Mouse (Mus musculus) midbrain, embryonic 12.5 days (tissue): Measurements from ENCODE around the gene Smtnl2. TPM values are rescaled to one million over a fixed set of nuclear protein-coding genes. Genes with fewer than 3 reads are reported as not detected.

Experiments used
- ATAC-seq: fragments of 200-750 bp; cut with Nextera tagmentation; 2 replicates; pipeline ENCODE4 v1.8.0; 2017; ENCODE audit warnings: low read depth, moderate TSS enrichment, moderate library complexity; ENCODE audit not compliant: low FRiP score
- H3K27ac ChIP-seq: fragments of 300-500 bp; sonication (generic); replicated peaks from 2 replicates; pipeline ENCODE4 v1.5.1; 2016; ENCODE audit warnings: mild to moderate bottlenecking
- H3K27me3 ChIP-seq: fragments of 300-500 bp; sonication (generic); 2 replicates; pipeline ENCODE4 v1.6.1; 2016; ENCODE audit warnings: mild to moderate bottlenecking
- H3K36me3 ChIP-seq: fragments of 300-500 bp; sonication (generic); 2 replicates; pipeline ENCODE4 v1.6.1; 2016
- H3K4me1 ChIP-seq: fragments of 300-500 bp; sonication (generic); 2 replicates; pipeline ENCODE4 v1.6.1; 2016
- H3K4me2 ChIP-seq: fragments of 300-500 bp; sonication (generic); replicated peaks from 2 replicates; pipeline ENCODE4 v1.6.1; 2016; ENCODE audit warnings: mild to moderate bottlenecking, moderate library complexity
- H3K4me3 ChIP-seq: fragments of 300-500 bp; sonication (generic); 2 replicates; pipeline ENCODE4 v1.5.1; 2016; ENCODE audit warnings: mild to moderate bottlenecking
- H3K9ac ChIP-seq: fragments of 300-500 bp; sonication (generic); replicated peaks from 2 replicates; pipeline ENCODE4 v1.6.1; 2016; ENCODE audit warnings: mild to moderate bottlenecking, moderate library complexity
- H3K9me3 ChIP-seq: fragments of 300-500 bp; sonication (generic); 2 replicates; pipeline ENCODE4 v1.6.1; 2016; ENCODE audit warnings: mild to moderate bottlenecking
- WGBS: fragments of 180-500 bp; shearing (Covaris S2); methylation state at CpG from one replicate; pipeline ENCODE4 v1.1.7; 2016; 5-methylcytosine and 5-hydroxymethylcytosine counted together
- polyA plus RNA-seq: library from polyadenylated mRNA; unstranded; fragments of >200 nt; fragmentation: Nextera tagmentation; extraction: Ambion mirVana; gene quantifications from 2 replicates; pipeline ENCODE4 v1.2.1, GENCODE M21; 2016

The Smtnl2 gene
- polyA plus RNA-seq, 1 experiment from 2014 or later = 4.0 TPM

- no peak overlapping the region for H3K27ac ChIP-seq
- no peak overlapping the region for H3K9ac ChIP-seq
- peaks cover 18% of the 10 kb centered on the region for H3K4me1 ChIP-seq
- peak overlapping the region; percentile 98; the same call in 1 of the 2 replicates for H3K4me2 ChIP-seq
- H3K27me3 ChIP-seq = peaks cover 71% of the 10 kb centered on the region
- no peak for ATAC-seq
- H3K9me3 ChIP-seq = no peaks in the 10 kb centered on the region
- H3K36me3 ChIP-seq = no peaks in the 10 kb centered on the region
- H3K4me3 ChIP-seq = no peak overlapping the region
- 75% methylated on average over 12 of the region's 12 CpGs for WGBS
Measured at GRCm38 (mm10) chr11:72409649-72410385, 1.7 kb downstream of the Smtnl2 start.

GRCm38 (mm10) chr11:72408451-72409170 lies 2.9 kb downstream of the Smtnl2 start:
- peaks cover 18% of the 10 kb centered on the region for H3K4me1 ChIP-seq
- no peak for ATAC-seq
- WGBS = 66% methylated on average over 9 of the region's 9 CpGs
- no peaks in the 10 kb centered on the region for H3K36me3 ChIP-seq
- H3K9ac ChIP-seq = no peak overlapping the region
- no peak overlapping the region for H3K4me3 ChIP-seq
- no peaks in the 10 kb centered on the region for H3K9me3 ChIP-seq
- H3K27ac ChIP-seq = no peak overlapping the region
- H3K27me3 ChIP-seq = peaks cover 62% of the 10 kb centered on the region
- H3K4me2 ChIP-seq = no peak overlapping the region

- ATAC-seq = no peak
- peaks cover 52% of the 10 kb centered on the region for H3K27me3 ChIP-seq
- H3K4me2 ChIP-seq = no peak overlapping the region
- no peak overlapping the region for H3K4me3 ChIP-seq
- no peak overlapping the region for H3K9ac ChIP-seq
- WGBS = 26% methylated on average over 7 of the region's 7 CpGs
- no peak overlapping the region for H3K27ac ChIP-seq
- no peaks in the 10 kb centered on the region for H3K36me3 ChIP-seq
- H3K9me3 ChIP-seq = no peaks in the 10 kb centered on the region
- H3K4me1 ChIP-seq = peaks cover 18% of the 10 kb centered on the region
Measured at GRCm38 (mm10) chr11:72407574-72407973, 3.9 kb downstream of the Smtnl2 start.

- H3K4me2 ChIP-seq = no peak overlapping the region
- no peaks in the 10 kb centered on the region for H3K9me3 ChIP-seq
- WGBS = 16% methylated on average over 3 of the region's 3 CpGs
- H3K9ac ChIP-seq = no peak overlapping the region
- no peak overlapping the region for H3K4me3 ChIP-seq
- ATAC-seq = no peak
- peaks cover 20% of the 10 kb centered on the region for H3K4me1 ChIP-seq
- H3K27me3 ChIP-seq = peaks cover 47% of the 10 kb centered on the region
- H3K27ac ChIP-seq = no peak overlapping the region
- H3K36me3 ChIP-seq = no peaks in the 10 kb centered on the region
Measured at GRCm38 (mm10) chr11:72407081-72407480, 4.4 kb downstream of the Smtnl2 start.

GRCm38 (mm10) chr11:72406079-72406675 lies 5.3 kb downstream of the Smtnl2 start:
- Histone ChIP-seq H3K9ac (no peak overlapping the region), H3K36me3 (no peaks in the 10 kb centered on the region), H3K9me3 (no peaks in the 10 kb centered on the region), H3K4me1 (peaks cover 12% of the 10 kb centered on the region), H3K27me3 (peaks cover 38% of the 10 kb centered on the region), H3K27ac (no peak overlapping the region), H3K4me2 (no peak overlapping the region), H3K4me3 (no peak overlapping the region)
- ATAC-seq = no peak
- WGBS = 57% methylated on average over 8 of the region's 8 CpGs

- no peak overlapping the region for H3K4me2 ChIP-seq
- no peak overlapping the region for H3K9ac ChIP-seq
- H3K27ac ChIP-seq = no peak overlapping the region
- H3K4me1 ChIP-seq = peaks cover 6% of the 10 kb centered on the region
- H3K36me3 ChIP-seq = no peaks in the 10 kb centered on the region
- WGBS = 66% methylated on average over 4 of the region's 4 CpGs
- H3K4me3 ChIP-seq = no peak overlapping the region
- no peak for ATAC-seq
- no peaks in the 10 kb centered on the region for H3K9me3 ChIP-seq
- peaks cover 31% of the 10 kb centered on the region for H3K27me3 ChIP-seq
Measured at GRCm38 (mm10) chr11:72405532-72405931, 6.0 kb downstream of the Smtnl2 start.

- Histone ChIP-seq H3K27me3 (peaks cover 6% of the 10 kb centered on the region; the same call in 1 of the 2 replicates), H3K36me3 (no peaks in the 10 kb centered on the region), H3K4me3 (no peak overlapping the region), H3K9me3 (no peaks in the 10 kb centered on the region), H3K9ac (no peak overlapping the region), H3K27ac (no peak overlapping the region), H3K4me1 (peaks cover 3% of the 10 kb centered on the region; the same call in 1 of the 2 replicates), H3K4me2 (no peak overlapping the region)
- ATAC-seq = no peak
- 91% methylated on average over 12 of the region's 12 CpGs for WGBS
Measured at GRCm38 (mm10) chr11:72402969-72403368, 8.5 kb downstream of the Smtnl2 start.

- no peak for ATAC-seq
- Histone ChIP-seq H3K4me3 (no peak overlapping the region), H3K36me3 (no peaks in the 10 kb centered on the region), H3K9me3 (no peaks in the 10 kb centered on the region), H3K27me3 (no peaks in the 10 kb centered on the region; the same call in 1 of the 2 replicates), H3K4me1 (peaks cover 3% of the 10 kb centered on the region; the same call in 1 of the 2 replicates), H3K4me2 (no peak overlapping the region), H3K9ac (no peak overlapping the region), H3K27ac (no peak overlapping the region)
- WGBS = 73% methylated on average over 5 of the region's 5 CpGs
Measured at GRCm38 (mm10) chr11:72402017-72402416, 9.5 kb downstream of the Smtnl2 start.

GRCm38 (mm10) chr11:72401068-72401467 lies 10.4 kb downstream of the Smtnl2 start:
- no peaks in the 10 kb centered on the region for H3K36me3 ChIP-seq
- H3K4me2 ChIP-seq = no peak overlapping the region
- H3K27ac ChIP-seq = no peak overlapping the region
- H3K4me3 ChIP-seq = no peak overlapping the region
- peaks cover 3% of the 10 kb centered on the region; the same call in 1 of the 2 replicates for H3K4me1 ChIP-seq
- H3K27me3 ChIP-seq = no peaks in the 10 kb centered on the region
- H3K9me3 ChIP-seq = no peaks in the 10 kb centered on the region
- ATAC-seq = no peak
- WGBS = 87% methylated on average over 12 of the region's 12 CpGs
- H3K9ac ChIP-seq = no peak overlapping the region

GRCm38 (mm10) chr11:72397811-72398525 lies 13.5 kb downstream of the Smtnl2 start:
- ATAC-seq = no peak
- Histone ChIP-seq H3K27ac (no peak overlapping the region), H3K4me1 (peaks cover 3% of the 10 kb centered on the region; the same call in 1 of the 2 replicates), H3K4me2 (no peak overlapping the region), H3K4me3 (no peak overlapping the region), H3K9me3 (no peaks in the 10 kb centered on the region), H3K36me3 (no peaks in the 10 kb centered on the region), H3K27me3 (no peaks in the 10 kb centered on the region), H3K9ac (no peak overlapping the region)
- WGBS = 86% methylated on average over 8 of the region's 8 CpGs

GRCm38 (mm10) chr11:72397072-72397471 lies 14.4 kb downstream of the Smtnl2 start:
- Histone ChIP-seq H3K27me3 (no peaks in the 10 kb centered on the region), H3K4me1 (peaks cover 1% of the 10 kb centered on the region; the same call in 1 of the 2 replicates), H3K9me3 (no peaks in the 10 kb centered on the region), H3K4me2 (no peak overlapping the region), H3K36me3 (no peaks in the 10 kb centered on the region), H3K27ac (no peak overlapping the region), H3K4me3 (no peak overlapping the region), H3K9ac (no peak overlapping the region)
- no peak for ATAC-seq
- WGBS = 86% methylated on average over 10 of the region's 10 CpGs
